Mouse (Mus musculus): Measurements from ENCODE around the gene Cerkl.

- TF ChIP-seq CTCF (IDR thresholded peaks at IDR 0.05; ENCODE audit: extremely low read depth, insufficient read length, insufficient replicate concordance, low read depth, low read length), result no peak
- TF ChIP-seq POLR2A (IDR thresholded peaks at IDR 0.05; ENCODE audit: low read depth, low read length), result no peak
These were observed 147.0 kb downstream of the Cerkl start for GRCm38 (mm10) chr2:79309454-79310118.
